Mouse (Mus musculus) kidney, postnatal 36 days (tissue): ENCODE measurements around the gene Notch3.

Source experiments
- DNase-seq, 2 experiments: peaks; one replicate each; pipeline ENCODE4 v3.0.0; 2021 to 2022; ENCODE audit warnings: mixed read lengths in 2 of 2

Notch3 gene

DNA sequence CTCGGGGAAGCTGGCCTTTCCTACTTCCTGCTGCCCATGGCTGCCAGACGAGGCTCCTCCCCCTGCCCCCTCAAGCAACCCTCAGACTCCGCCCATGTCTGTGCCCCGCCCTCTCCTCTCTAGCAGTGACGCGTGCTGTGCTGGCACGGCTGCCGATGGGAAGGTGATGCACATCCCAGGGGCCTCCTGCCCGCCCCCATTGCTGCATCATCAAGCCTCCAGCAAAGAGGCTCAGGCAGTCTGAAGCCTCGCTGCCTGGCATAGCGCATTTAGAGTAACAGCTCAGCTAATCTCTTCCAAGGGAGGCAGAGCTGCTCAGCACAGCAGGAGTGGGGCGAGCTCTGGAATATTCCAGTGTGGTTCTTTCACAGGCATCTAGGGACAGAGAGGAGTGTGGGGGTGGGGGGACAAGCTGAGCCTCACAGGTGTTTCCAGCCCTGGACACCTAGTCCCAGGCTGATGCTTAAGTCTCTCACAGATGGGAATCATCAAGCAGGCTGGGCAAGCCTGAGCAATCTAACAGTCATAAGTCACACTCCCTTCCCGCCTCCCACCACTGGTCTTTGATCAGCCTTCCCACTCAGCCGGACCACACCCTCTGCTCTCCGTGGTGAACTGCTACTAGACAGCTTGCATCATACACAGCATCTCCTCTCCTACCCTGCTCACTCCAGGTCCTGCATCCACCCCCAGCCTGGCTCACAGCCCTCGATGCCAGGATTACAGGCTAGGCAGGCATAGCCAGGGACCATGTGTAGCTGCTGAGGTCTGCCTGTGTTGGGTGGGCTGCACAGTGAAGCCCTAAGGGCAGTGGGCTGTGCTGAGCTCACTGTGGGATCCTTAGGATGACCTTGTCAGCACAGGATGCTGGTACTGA lies 75.0 kb downstream of the Notch3 start:
- peak; percentile 83 to 90 for DNase-seq

DNA sequence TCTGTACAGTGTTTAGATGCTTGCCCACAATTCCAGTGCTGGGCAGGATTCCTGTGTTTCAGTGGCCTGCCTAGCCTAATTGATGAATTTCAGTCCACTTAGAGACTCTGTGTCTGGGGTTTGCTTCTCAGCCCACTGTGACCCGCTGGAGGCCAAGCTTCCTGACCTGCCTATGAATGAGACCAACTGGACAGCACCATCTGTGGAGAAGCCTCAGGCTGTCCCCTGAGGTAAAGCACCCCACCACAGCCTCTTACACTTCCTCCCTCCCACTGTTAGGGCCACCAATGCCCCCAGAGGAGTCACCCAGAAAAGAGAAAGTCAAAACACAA lies 75.7 kb downstream of the Notch3 start:
- no peak for DNase-seq

DNA sequence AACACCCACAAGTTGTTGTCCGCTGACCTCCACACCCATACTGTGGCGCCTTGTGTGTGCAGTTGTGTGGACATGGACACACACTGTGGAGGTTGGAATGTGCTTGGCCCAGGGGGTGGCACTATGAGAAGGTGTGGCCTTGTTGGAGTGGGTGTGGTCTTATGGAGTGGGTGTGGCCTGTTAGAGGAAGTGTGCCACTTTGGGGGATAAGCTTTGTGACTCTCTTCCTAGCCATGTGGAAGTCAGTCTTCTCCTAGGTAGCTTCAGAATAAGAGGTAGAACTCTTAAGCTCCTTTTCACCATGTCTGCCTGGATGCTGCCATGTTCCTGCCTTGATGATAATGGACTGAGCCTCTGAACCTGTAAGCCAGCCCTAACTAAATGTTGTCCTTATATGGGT lies 79.6 kb downstream of the Notch3 start:
- no peak for DNase-seq

DNA sequence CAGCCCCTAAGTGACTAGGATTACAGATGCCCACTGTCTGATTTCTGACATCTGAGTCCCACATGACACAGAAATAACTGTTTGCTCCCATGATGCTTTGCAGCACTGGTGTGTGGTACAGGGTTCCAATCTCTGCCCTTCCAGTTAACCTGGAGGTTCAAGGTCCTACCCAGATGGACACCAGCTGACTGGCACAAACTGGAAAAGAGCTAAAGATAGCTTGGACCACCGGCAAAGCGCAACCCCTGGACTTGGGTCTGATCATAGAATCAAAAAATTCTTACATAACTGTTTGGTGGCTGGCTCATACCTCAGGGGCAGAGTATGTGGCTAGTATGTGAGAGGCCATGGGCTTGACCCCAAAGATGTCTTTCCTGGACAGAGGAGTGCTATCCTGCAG lies 83.3 kb downstream of the Notch3 start:
- peak; percentile 33 to 45 for DNase-seq

DNA sequence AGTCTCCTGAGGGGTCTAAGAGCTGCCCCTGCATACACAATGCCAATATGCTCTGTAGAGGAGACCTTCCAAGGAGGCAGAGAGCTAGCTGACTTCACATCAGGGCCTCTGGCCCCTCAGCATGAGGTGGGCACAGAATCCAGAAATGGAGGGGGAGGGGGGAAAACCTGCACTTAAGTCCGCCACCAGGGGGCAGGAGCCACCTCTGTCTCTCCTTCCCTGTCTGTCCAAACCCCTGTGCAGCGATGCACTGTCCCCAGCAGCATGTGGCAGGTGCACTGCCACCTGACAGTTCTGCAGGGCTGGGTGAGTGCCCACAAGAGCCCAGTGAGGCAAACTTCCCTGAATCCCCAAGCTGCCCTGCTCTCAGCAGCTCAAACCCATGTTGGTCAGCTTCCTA lies 91.5 kb downstream of the Notch3 start:
- DNase-seq: peak; percentile 33 to 79

DNA sequence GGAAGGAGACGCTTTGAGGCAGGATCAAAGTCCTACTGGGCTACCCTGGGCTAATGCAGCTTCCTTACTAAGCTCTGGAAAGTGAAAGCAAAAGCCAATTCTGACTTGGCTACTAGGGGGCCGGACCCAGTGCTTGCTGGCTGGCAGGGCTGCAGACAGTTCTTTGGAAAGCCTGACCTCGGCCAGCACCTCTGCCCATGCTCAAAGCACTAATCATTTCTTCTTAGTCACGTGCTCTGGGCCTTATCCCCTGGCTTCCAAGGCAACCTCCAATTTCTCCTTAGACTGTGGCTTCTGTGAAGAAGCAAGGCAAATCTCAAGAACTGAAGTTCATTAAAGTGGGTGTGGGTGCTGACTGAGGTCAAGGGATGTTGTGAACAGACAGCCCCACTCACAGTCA lies 92.0 kb downstream of the Notch3 start:
- DNase-seq: no peak

DNA sequence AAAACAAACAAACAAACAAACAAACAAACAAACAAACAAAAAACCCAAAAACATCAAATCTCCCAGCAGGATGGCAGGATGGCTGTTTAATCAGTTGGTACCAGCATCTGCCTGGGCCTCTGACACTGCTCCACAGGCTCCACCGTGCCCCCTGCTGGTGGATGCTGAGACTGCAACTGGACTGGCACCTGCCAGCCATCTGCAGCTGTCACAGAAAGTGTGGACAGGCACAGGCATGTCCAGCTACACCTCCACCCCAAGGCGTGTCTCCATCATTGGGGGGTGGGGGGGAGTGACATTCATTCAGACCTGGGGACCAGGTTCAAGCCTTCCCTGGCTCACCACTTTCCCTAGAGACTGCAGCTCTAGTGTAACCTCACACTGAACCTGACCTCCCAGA lies 93.3 kb downstream of the Notch3 start:
- DNase-seq: peak; percentile 77 to 96
